Mouse (Mus musculus): ENCODE data around the gene Mgea5.

Mgea5 gene

GRCm38 (mm10) chr19:45731658-45732057 is 52.0 kb downstream of the Mgea5 start:
- DNase-seq (ENCODE audit: low read depth, low spot score) = peak; percentile 83

GRCm38 (mm10) chr19:45730042-45730441 is 53.6 kb downstream of the Mgea5 start:
- DNase-seq (ENCODE audit: low read depth, low spot score) = no peak

- DNase-seq (ENCODE audit: low read depth, low spot score) = peak; percentile 40
Observed at GRCm38 (mm10) chr19:45727231-45727630, 56.4 kb downstream of the Mgea5 start.

- no peak for DNase-seq (ENCODE audit: low read depth, low spot score)
Observed at GRCm38 (mm10) chr19:45725677-45726277, 57.9 kb downstream of the Mgea5 start.

GRCm38 (mm10) chr19:45722188-45722587 is 61.4 kb downstream of the Mgea5 start:
- DNase-seq (ENCODE audit: low read depth, low spot score) = peak; percentile 39

- DNase-seq (ENCODE audit: low read depth, low spot score) = no peak
Observed at GRCm38 (mm10) chr19:45718286-45718685, 65.4 kb downstream of the Mgea5 start.

GRCm38 (mm10) chr19:45717493-45718220 is 66.0 kb downstream of the Mgea5 start:
- DNase-seq (ENCODE audit: low read depth, low spot score) = no peak

GRCm38 (mm10) chr19:45708704-45709103 is 74.9 kb downstream of the Mgea5 start:
- no peak for DNase-seq (ENCODE audit: low read depth, low spot score)
